Mouse (Mus musculus): ENCODE measurements around the gene Stk16.

- TF ChIP-seq CTCF (IDR thresholded peaks at IDR 0.05; ENCODE audit: insufficient read depth, low read depth, low read length) = no peak
- no peak for TF ChIP-seq POLR2A (IDR thresholded peaks at IDR 0.05; ENCODE audit: insufficient read depth, low read depth, low read length)
Measured at GRCm38 (mm10) chr1:75187914-75188483, 22.6 kb upstream of the Stk16 start.
